Mouse (Mus musculus): ENCODE results near the gene Syndig1l. TPM values are rescaled to one million over a fixed set of nuclear protein-coding genes. Genes with fewer than 3 reads are reported as not detected.

The Syndig1l gene
- polyA plus RNA-seq (2014; fragmentation: Illumina TruSeq; extraction: RNeasy Lipid Tissue Mini Kit (QIAGEN cat#74804); ENCODE audit: low read depth, low replicate concordance): not detected

DNA sequence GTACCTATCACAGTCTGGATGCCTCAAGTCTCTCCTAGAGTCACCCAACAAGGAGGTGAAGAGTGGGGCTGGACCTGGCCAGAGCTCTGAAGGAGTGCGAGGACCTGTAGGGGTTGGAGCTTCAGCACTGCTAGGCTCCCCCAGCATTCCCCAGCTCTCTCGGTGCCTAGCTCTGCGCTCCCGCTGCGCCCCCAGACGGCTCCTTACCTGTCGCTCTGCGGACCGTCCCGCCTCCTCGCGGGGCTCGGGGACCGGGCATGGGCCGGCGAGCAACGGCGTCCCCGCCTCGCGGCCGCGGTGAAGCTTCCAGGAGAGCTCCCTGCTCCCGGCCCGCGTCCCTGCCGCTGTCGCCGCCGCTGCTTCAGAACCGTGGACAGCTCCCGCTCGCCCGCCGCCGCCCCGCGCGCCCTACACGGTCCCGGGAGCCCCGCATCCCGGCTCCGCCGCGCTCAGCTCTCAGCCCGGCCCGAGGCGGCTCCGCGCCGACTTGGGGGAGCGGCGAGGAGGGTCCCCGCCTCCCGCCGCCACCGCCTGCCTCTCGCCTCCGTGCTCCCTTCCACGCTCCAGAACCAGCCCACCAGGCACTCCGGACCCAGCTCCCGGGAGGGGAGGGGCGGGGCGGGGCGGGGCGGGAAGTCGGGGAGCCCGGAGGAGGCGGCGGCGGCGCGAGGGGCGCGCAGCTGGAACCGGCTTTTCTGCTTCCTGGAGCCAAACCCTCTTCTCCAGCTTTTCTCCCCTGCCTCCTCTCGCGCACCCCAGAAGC lies at the start of gene Syndig1l:
Gene Syndig1l, minus strand, starts transcription at position 513 of the 763 bp plus-strand sequence.

DNA sequence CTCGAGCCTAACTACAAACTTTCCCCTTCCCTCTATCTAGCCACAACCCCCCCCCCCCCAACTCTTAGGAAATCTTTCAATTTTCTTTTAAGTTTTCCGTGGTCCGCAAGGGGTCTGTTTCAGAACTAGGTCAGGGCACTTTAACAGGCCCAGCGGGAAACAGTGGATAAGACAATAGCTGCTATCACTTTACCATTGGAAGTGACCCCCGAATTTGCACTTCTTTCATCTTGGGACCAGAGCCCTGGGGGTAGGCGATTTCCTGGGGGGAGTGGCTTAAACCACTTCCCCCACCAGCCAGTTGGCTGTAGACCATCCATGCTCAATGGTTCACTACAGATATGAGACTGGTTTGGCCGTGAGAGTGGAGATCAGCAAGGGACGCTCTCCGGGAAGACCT lies 58.0 kb downstream of the Syndig1l start, which contains the start of gene Vrtn:
Gene Vrtn, plus strand, starts transcription at position 366 of the 400 bp plus-strand sequence.

Other genes with a start within 250 kb of the Syndig1l start
- gene Aldh6a1, start 247.8 kb downstream of the Syndig1l start, polyA plus RNA-seq (2014; fragmentation: Illumina TruSeq; extraction: RNeasy Lipid Tissue Mini Kit (QIAGEN cat#74804); ENCODE audit: low read depth, low replicate concordance): 1,492 TPM
- gene Lin52, start 247.4 kb downstream of the Syndig1l start, polyA plus RNA-seq (2014; fragmentation: Illumina TruSeq; extraction: RNeasy Lipid Tissue Mini Kit (QIAGEN cat#74804); ENCODE audit: low read depth, low replicate concordance): 35.7 TPM
- gene Vsx2, start 129.1 kb downstream of the Syndig1l start, polyA plus RNA-seq (2014; fragmentation: Illumina TruSeq; extraction: RNeasy Lipid Tissue Mini Kit (QIAGEN cat#74804); ENCODE audit: low read depth, low replicate concordance): not detected
- gene Abcd4, start 81.4 kb downstream of the Syndig1l start, polyA plus RNA-seq (2014; fragmentation: Illumina TruSeq; extraction: RNeasy Lipid Tissue Mini Kit (QIAGEN cat#74804); ENCODE audit: low read depth, low replicate concordance): 9.9 TPM
- not detected for gene Vrtn, start 57.8 kb downstream of the Syndig1l start, polyA plus RNA-seq (2014; fragmentation: Illumina TruSeq; extraction: RNeasy Lipid Tissue Mini Kit (QIAGEN cat#74804); ENCODE audit: low read depth, low replicate concordance)
- gene Npc2, start 74.3 kb upstream of the Syndig1l start, polyA plus RNA-seq (2014; fragmentation: Illumina TruSeq; extraction: RNeasy Lipid Tissue Mini Kit (QIAGEN cat#74804); ENCODE audit: low read depth, low replicate concordance): 18.1 TPM
- gene Isca2, start 74.4 kb upstream of the Syndig1l start, polyA plus RNA-seq (2014; fragmentation: Illumina TruSeq; extraction: RNeasy Lipid Tissue Mini Kit (QIAGEN cat#74804); ENCODE audit: low read depth, low replicate concordance): 170 TPM
- not detected for gene Ltbp2, start 177.7 kb upstream of the Syndig1l start, polyA plus RNA-seq (2014; fragmentation: Illumina TruSeq; extraction: RNeasy Lipid Tissue Mini Kit (QIAGEN cat#74804); ENCODE audit: low read depth, low replicate concordance)

Data from kidney, adult 10 weeks (tissue).